Mouse (Mus musculus): ENCODE data around the gene Nkpd1. TPM values are rescaled to one million over a fixed set of nuclear protein-coding genes. Genes with fewer than 3 reads are reported as not detected.

The Nkpd1 gene
- 1.1 and 1.2 TPM in 2 replicates for polyA plus RNA-seq (2012; rRNA removed)

GRCm38 (mm10) chr7:19517652-19518365 is at the start of gene Nkpd1:
Nkpd1 (plus strand) TSS chr7:19517838.
- H3K36me3 ChIP-seq (ENCODE audit: control insufficient read depth, insufficient read depth, low read length), result no peaks in the 10 kb centered on the region
- H3K27ac ChIP-seq (ENCODE audit: control insufficient read depth, insufficient read depth, low read length), result no peak within 1 kb of the TSS
- no peak for DNase-seq
- no peak within 1 kb of the TSS for H3K4me3 ChIP-seq (ENCODE audit: control insufficient read depth, insufficient read depth, low read length)
- 0 out of 2 replicates have a peak, but pooled peaks cover under 1% of the 10 kb centered on the region for H3K4me1 ChIP-seq (replicated peaks; ENCODE audit: control insufficient read depth, insufficient read depth, low read length)
- H3K27me3 ChIP-seq (ENCODE audit: control insufficient read depth, insufficient read depth, low read length), result peaks cover 9% of the 10 kb centered on the region; the same call in 1 of the 2 replicates
- WGBS, result 5% methylated on average over 21 of the region's 29 CpGs
- TF ChIP-seq CTCF (IDR thresholded peaks at IDR 0.05; ENCODE audit: borderline replicate concordance, control insufficient read depth, extremely low read depth, insufficient read depth, low read length, poor library complexity), result no peak
- no peak for TF ChIP-seq POLR2A (IDR thresholded peaks at IDR 0.05; ENCODE audit: control insufficient read depth, extremely low read depth, insufficient read depth, low read length, poor library complexity)

DNA sequence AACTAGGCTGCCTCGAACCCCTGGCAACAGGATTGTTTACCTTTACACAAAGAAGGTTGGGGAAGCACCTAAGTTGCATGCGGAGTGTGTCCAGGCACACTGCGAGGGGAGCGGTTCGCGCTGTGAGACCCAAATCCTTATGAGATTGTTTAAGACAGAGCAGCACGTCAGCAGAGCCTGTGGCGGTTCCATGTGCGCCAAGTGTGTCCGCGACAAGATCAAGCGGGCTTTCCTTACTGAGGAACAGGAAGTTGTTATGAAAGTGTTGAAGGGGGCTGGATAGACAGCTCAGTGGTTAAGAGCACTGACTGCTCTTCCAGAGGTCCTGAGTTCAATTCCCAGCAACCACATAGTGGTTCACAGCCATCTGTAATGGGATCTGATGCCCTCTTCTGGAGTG is 49.4 kb upstream of the Nkpd1 start:
- no peak overlapping the region for H3K4me3 ChIP-seq (ENCODE audit: control insufficient read depth, insufficient read depth, low read length)
- no peak for DNase-seq
- H3K27me3 ChIP-seq (ENCODE audit: control insufficient read depth, insufficient read depth, low read length), result no peaks in the 10 kb centered on the region; the same call in 1 of the 2 replicates
- 47% methylated on average over 12 of the region's 12 CpGs for WGBS
- TF ChIP-seq CTCF (IDR thresholded peaks at IDR 0.05; ENCODE audit: borderline replicate concordance, control insufficient read depth, extremely low read depth, insufficient read depth, low read length, poor library complexity) (no peak), POLR2A (IDR thresholded peaks at IDR 0.05; ENCODE audit: control insufficient read depth, extremely low read depth, insufficient read depth, low read length, poor library complexity) (no peak)
- H3K4me1 ChIP-seq (replicated peaks; ENCODE audit: control insufficient read depth, insufficient read depth, low read length), result peaks cover 13% of the 10 kb centered on the region
- H3K36me3 ChIP-seq (ENCODE audit: control insufficient read depth, insufficient read depth, low read length), result no peaks in the 10 kb centered on the region
- H3K27ac ChIP-seq (ENCODE audit: control insufficient read depth, insufficient read depth, low read length), result no peak overlapping the region

DNA sequence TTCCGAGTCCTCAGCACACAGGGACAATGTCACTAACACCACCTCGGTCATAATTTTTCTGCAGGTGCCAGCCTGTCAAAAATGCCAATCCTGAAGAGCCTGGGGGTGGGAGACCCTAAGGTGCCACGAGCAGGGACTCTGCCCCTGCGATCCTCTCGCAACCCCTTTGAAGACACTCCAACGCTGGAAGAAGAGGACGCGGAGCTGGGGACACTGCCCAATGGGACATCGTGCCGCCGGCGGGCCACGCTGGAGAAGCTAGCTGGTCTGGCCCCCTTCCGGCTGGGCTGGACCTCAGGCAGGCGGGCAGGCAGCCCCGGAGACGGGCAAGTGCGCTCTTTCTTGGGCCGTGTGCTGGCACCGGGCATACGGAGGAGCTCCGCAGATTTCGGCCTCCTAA is 48.2 kb upstream of the Nkpd1 start:
- TF ChIP-seq CTCF (IDR thresholded peaks at IDR 0.05; ENCODE audit: borderline replicate concordance, control insufficient read depth, extremely low read depth, insufficient read depth, low read length, poor library complexity) (no peak), POLR2A (IDR thresholded peaks at IDR 0.05; ENCODE audit: control insufficient read depth, extremely low read depth, insufficient read depth, low read length, poor library complexity) (no peak)
- 91% methylated on average over 23 of the region's 23 CpGs for WGBS
- Histone ChIP-seq H3K4me1 (replicated peaks; ENCODE audit: control insufficient read depth, insufficient read depth, low read length) (peaks cover 21% of the 10 kb centered on the region), H3K4me3 (ENCODE audit: control insufficient read depth, insufficient read depth, low read length) (no peak overlapping the region), H3K27me3 (ENCODE audit: control insufficient read depth, insufficient read depth, low read length) (no peaks in the 10 kb centered on the region; the same call in 1 of the 2 replicates), H3K36me3 (ENCODE audit: control insufficient read depth, insufficient read depth, low read length) (no peaks in the 10 kb centered on the region), H3K27ac (ENCODE audit: control insufficient read depth, insufficient read depth, low read length) (no peak overlapping the region)
- DNase-seq, result no peak

DNA sequence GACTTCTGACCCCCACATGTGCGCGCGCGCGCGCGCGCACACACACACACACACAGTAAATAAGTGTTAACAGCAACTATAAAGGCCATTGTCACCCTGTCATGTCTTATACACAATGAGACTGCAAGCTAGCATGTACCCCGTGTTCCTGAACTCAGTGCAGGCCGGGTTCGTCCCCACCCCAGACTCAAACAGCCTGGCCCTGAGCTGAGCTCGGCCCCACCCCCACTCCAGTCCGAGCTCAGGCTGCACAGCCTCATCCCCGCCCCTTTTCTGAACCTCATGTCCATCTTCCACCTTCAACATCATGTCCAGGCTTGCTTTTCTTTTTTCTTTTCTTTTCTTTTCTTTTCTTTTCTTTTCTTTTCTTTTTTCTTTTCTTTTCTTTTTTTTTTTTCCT is 47.3 kb upstream of the Nkpd1 start:
- H3K36me3 ChIP-seq (ENCODE audit: control insufficient read depth, insufficient read depth, low read length), result no peaks in the 10 kb centered on the region
- H3K4me3 ChIP-seq (ENCODE audit: control insufficient read depth, insufficient read depth, low read length), result no peak overlapping the region
- H3K27me3 ChIP-seq (ENCODE audit: control insufficient read depth, insufficient read depth, low read length), result no peaks in the 10 kb centered on the region; the same call in 1 of the 2 replicates
- H3K27ac ChIP-seq (ENCODE audit: control insufficient read depth, insufficient read depth, low read length), result no peak overlapping the region
- peaks cover 22% of the 10 kb centered on the region for H3K4me1 ChIP-seq (replicated peaks; ENCODE audit: control insufficient read depth, insufficient read depth, low read length)
- no peak for DNase-seq
- WGBS, result 80% methylated on average over 14 of the region's 14 CpGs
- TF ChIP-seq CTCF (IDR thresholded peaks at IDR 0.05; ENCODE audit: borderline replicate concordance, control insufficient read depth, extremely low read depth, insufficient read depth, low read length, poor library complexity) (no peak), POLR2A (IDR thresholded peaks at IDR 0.05; ENCODE audit: control insufficient read depth, extremely low read depth, insufficient read depth, low read length, poor library complexity) (no peak)

GRCm38 (mm10) chr7:19472403-19472802 is 45.2 kb upstream of the Nkpd1 start:
- no peak for DNase-seq
- H3K27me3 ChIP-seq (ENCODE audit: control insufficient read depth, insufficient read depth, low read length), result no peaks in the 10 kb centered on the region; the same call in 1 of the 2 replicates
- no peaks in the 10 kb centered on the region for H3K36me3 ChIP-seq (ENCODE audit: control insufficient read depth, insufficient read depth, low read length)
- H3K27ac ChIP-seq (ENCODE audit: control insufficient read depth, insufficient read depth, low read length), result no peak overlapping the region
- WGBS, result 4% methylated on average over 4 of the region's 4 CpGs
- TF ChIP-seq POLR2A (IDR thresholded peaks at IDR 0.05; ENCODE audit: control insufficient read depth, extremely low read depth, insufficient read depth, low read length, poor library complexity) (no peak), CTCF (IDR thresholded peaks at IDR 0.05; ENCODE audit: borderline replicate concordance, control insufficient read depth, extremely low read depth, insufficient read depth, low read length, poor library complexity) (no peak)
- no peak overlapping the region for H3K4me3 ChIP-seq (ENCODE audit: control insufficient read depth, insufficient read depth, low read length)
- H3K4me1 ChIP-seq (replicated peaks; ENCODE audit: control insufficient read depth, insufficient read depth, low read length), result peaks cover 22% of the 10 kb centered on the region

DNA sequence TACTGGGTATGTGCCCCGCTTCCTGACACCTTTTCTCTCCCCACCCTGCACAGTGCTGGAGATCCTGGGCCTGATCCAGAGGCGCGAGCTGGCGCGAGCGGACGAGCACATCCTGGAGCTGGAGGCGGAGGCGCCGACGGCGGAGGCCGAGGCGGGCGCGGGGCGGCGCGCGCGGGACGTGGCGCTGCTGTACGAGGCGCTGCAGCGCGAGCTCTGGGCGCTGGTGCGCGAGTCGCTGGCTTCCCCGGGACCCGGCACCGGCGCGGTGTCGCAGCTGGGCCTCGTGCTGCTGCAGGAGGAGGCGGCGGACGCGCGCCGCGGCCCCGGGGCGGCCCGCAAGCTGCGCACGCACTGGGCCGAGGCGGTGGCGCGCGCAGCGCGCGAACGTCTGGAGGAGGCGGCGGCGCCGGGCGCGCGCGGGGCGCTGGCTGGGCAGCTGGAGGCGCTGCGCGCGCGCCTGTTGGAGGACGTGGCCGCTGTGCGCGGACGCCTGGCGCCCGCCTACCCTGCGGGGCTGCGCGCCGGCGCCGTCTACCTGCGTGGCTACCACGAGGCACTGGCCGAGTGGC is 43.7 kb upstream of the Nkpd1 start:
- peak; percentile 29 for DNase-seq
- Histone ChIP-seq H3K27ac (ENCODE audit: control insufficient read depth, insufficient read depth, low read length) (no peak overlapping the region), H3K36me3 (ENCODE audit: control insufficient read depth, insufficient read depth, low read length) (no peaks in the 10 kb centered on the region), H3K27me3 (ENCODE audit: control insufficient read depth, insufficient read depth, low read length) (no peaks in the 10 kb centered on the region; the same call in 1 of the 2 replicates), H3K4me3 (ENCODE audit: control insufficient read depth, insufficient read depth, low read length) (peak overlapping the region; percentile 34), H3K4me1 (replicated peaks; ENCODE audit: control insufficient read depth, insufficient read depth, low read length) (peaks cover 22% of the 10 kb centered on the region)
- TF ChIP-seq POLR2A (IDR thresholded peaks at IDR 0.05; ENCODE audit: control insufficient read depth, extremely low read depth, insufficient read depth, low read length, poor library complexity), result no peak
- no peak for TF ChIP-seq CTCF (IDR thresholded peaks at IDR 0.05; ENCODE audit: borderline replicate concordance, control insufficient read depth, extremely low read depth, insufficient read depth, low read length, poor library complexity)
- WGBS, result 2% methylated on average over 89 of the region's 89 CpGs
